Mouse (Mus musculus) ES-Bruce4 (cell line): Measurements from ENCODE around the gene Sik3.

Experiments
- CTCF ChIP-seq: IDR thresholded peaks from one replicate; pipeline ENCODE4 v1.8.1; 2011; ENCODE audit warnings: low read depth, low read length
- EP300 ChIP-seq: IDR thresholded peaks from 2 replicates; pipeline ENCODE4 v1.6.1; 2011; ENCODE audit warnings: low read depth, low read length; ENCODE audit not compliant: insufficient read depth

DNA sequence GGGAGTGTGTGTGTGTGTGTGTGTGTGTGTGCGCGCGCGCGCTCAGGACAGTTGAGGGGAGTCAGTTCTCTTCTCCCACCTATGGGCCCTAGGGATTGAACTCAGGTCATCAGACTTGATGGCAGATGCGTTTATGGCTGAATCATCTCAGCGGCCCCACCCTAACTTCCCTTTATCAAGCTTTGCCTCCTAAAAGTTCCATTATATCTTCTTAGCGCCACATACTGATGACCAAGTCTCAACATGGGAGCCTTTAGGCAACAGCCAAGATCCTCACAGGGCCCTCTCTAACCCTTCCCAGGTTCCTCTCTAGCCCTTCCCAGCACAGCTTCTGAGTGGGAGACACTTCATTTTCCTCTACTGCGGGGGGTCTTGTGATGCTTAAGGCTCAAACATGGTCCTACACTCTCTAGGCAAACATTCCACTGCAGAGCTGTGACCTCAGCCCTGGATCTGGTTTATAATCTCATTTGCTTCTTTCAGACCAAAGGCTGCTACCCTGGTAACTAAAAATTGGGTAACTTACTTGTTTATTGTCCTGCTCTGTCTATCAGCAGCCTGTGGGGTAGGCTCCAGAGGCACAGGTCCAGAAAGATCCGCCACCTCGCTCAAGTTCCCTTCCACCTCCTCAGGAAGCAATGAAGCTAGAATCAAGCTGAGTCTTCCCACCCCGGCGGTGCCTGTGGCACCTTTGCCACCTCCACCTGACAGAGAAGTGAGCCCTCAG lies 204.3 kb downstream of the Sik3 start:
- no peak for TF ChIP-seq EP300
- no peak for TF ChIP-seq CTCF
